Mouse (Mus musculus) CH12.LX (cell line): Measurements from ENCODE around the gene Adgrl3.

ENCODE experiments used
- CTCF ChIP-seq, 2 experiments: IDR thresholded peaks in 1 of 2; conservative IDR thresholded peaks in 1 of 2; 2 replicates each; pipeline ENCODE4 v1.5.1; 2011 to 2012; ENCODE audit warnings: low read depth in 2 of 2, low read length in 2 of 2, improper control_type of control experiment in 1 of 2, inconsistent platforms in 1 of 2, mild to moderate bottlenecking in 1 of 2, moderate library complexity in 1 of 2
- EP300 ChIP-seq: IDR thresholded peaks from 2 replicates; pipeline ENCODE4 v1.6.1; 2011; ENCODE audit warnings: low read length, improper control_type of control experiment
- GABPA ChIP-seq: IDR thresholded peaks from 2 replicates; pipeline ENCODE4 v1.6.1; 2012; ENCODE audit warnings: low read depth, low read length, improper control_type of control experiment, inconsistent platforms; ENCODE audit not compliant: insufficient replicate concordance
- HCFC1 ChIP-seq: IDR thresholded peaks from 2 replicates; pipeline ENCODE4 v1.6.1; 2012; ENCODE audit warnings: low read depth, mild to moderate bottlenecking, inconsistent platforms, low read length, improper control_type of control experiment
- MEF2A ChIP-seq: IDR thresholded peaks from 2 replicates; pipeline ENCODE4 v1.6.1; 2014; ENCODE audit warnings: low read depth, mild to moderate bottlenecking, inconsistent platforms, low read length, improper control_type of control experiment, borderline replicate concordance
- MYC ChIP-seq: IDR thresholded peaks from 2 replicates; pipeline ENCODE4 v1.6.1; 2011; ENCODE audit warnings: low read depth, mild to moderate bottlenecking, improper control_type of control experiment, low read length
- NRF1 ChIP-seq: IDR thresholded peaks from 2 replicates; pipeline ENCODE4 v1.6.1; 2014; ENCODE audit warnings: low read depth, mild to moderate bottlenecking, inconsistent platforms, low read length, improper control_type of control experiment, moderate library complexity
- POLR2A ChIP-seq: IDR thresholded peaks from 2 replicates; pipeline ENCODE4 v1.6.1; 2011; ENCODE audit warnings: low read depth, mild to moderate bottlenecking, improper control_type of control experiment, low read length
- SIN3A ChIP-seq: IDR thresholded peaks from 2 replicates; pipeline ENCODE4 v1.6.1; 2012; ENCODE audit warnings: low read length, improper control_type of control experiment, inconsistent platforms
- TCF12 ChIP-seq: IDR thresholded peaks from 2 replicates; pipeline ENCODE4 v1.6.1; 2014; ENCODE audit warnings: low read depth, mild to moderate bottlenecking, inconsistent platforms, low read length, improper control_type of control experiment
- ZC3H11A ChIP-seq: IDR thresholded peaks from 2 replicates; pipeline ENCODE4 v1.6.1; 2012; ENCODE audit warnings: low read depth, mild to moderate bottlenecking, inconsistent platforms, low read length, improper control_type of control experiment

DNA sequence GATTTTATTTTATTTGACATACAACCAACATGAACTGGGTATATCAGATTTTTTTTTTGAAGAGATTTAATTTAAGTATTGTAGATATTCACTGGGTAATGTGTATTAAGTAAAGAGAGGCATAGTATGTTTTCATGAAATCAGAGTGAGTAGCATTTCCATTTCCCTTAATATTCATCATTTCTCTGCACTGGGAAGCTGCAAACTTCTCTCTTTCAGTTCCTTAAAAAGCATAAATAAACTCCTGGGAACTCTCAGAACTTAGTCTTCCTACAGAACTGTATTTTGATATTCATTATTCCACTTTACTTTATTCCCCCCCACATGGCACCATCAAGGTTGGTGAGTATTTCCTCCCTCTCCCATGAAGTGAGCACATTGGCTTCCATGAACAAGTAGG, 23.9 kb downstream of the Adgrl3 start:
- TF ChIP-seq ZC3H11A: no peak
- TF ChIP-seq MEF2A: no peak
- TF ChIP-seq CTCF (conservative IDR thresholded peaks at IDR 0.05 in 1 of 2, IDR thresholded peaks at IDR 0.05 in 1 of 2; ENCODE audit: low read depth in 2 of 2, low read length in 2 of 2): no peak
- TF ChIP-seq TCF12: no peak
- no peak for TF ChIP-seq GABPA
- no peak for TF ChIP-seq SIN3A
- TF ChIP-seq EP300: no peak
- no peak for TF ChIP-seq POLR2A
- TF ChIP-seq HCFC1: no peak
- no peak for TF ChIP-seq MYC
- no peak for TF ChIP-seq NRF1
